Mouse (Mus musculus) ovary, postnatal 10 days (tissue): ENCODE measurements at regions not wholly inside any gene's neighbourhood (a gene's known extent, or its start where the extent isn't known, plus 50 kb on each side); places are given as distances from the start of the nearest gene placed in this dataset.
"Not testable (repeated sequence)": the region's sequence is repeated elsewhere in the genome, so short reads cannot be mapped to it uniquely, and the experiment has no call there.

Experiments
- DNase-seq: peaks from one replicate; pipeline ENCODE4 v3.0.0; 2022; ENCODE audit warnings: low spot score

- no peak for DNase-seq
Observed at GRCm38 (mm10) chr3:9133991-9134390, 475.9 kb downstream of the Zfp704 start.

GRCm38 (mm10) chr3:9132104-9132751 is 477.7 kb downstream of the Zfp704 start:
- no peak for DNase-seq

- DNase-seq = no peak
Observed at GRCm38 (mm10) chr3:9131366-9131765, 478.5 kb downstream of the Zfp704 start.

- DNase-seq = no peak
Observed at GRCm38 (mm10) chr3:9128407-9128806, 481.5 kb downstream of the Zfp704 start.

GRCm38 (mm10) chr3:9123079-9123478 is 486.8 kb downstream of the Zfp704 start:
- DNase-seq = no peak

GRCm38 (mm10) chr3:9117913-9118312 is 492.0 kb downstream of the Zfp704 start:
- no peak for DNase-seq

- DNase-seq = no peak
Observed at GRCm38 (mm10) chr3:9113410-9113809, 496.5 kb downstream of the Zfp704 start.

GRCm38 (mm10) chr3:9110741-9111140 is 499.1 kb downstream of the Zfp704 start:
- DNase-seq = no peak

- DNase-seq = no peak
Observed at GRCm38 (mm10) chr3:9109991-9110390, 499.9 kb downstream of the Zfp704 start.

GRCm38 (mm10) chr3:9109485-9109884 is 500.4 kb downstream of the Zfp704 start:
- no peak for DNase-seq

GRCm38 (mm10) chr3:9107766-9108410 is 502.0 kb downstream of the Zfp704 start:
- DNase-seq = no peak

GRCm38 (mm10) chr3:9105191-9105926 is 504.5 kb downstream of the Zfp704 start:
- DNase-seq = no peak

GRCm38 (mm10) chr3:9103456-9103855 is 506.4 kb downstream of the Zfp704 start:
- no peak for DNase-seq

GRCm38 (mm10) chr3:9101240-9101639 is 508.6 kb downstream of the Zfp704 start:
- DNase-seq = no peak

GRCm38 (mm10) chr3:9100761-9101160 is 509.1 kb downstream of the Zfp704 start:
- no peak for DNase-seq

- DNase-seq = no peak
Observed at GRCm38 (mm10) chr3:9098441-9098840, 511.4 kb downstream of the Zfp704 start.

- DNase-seq = no peak
Observed at GRCm38 (mm10) chr3:9084134-9084533, 525.8 kb downstream of the Zfp704 start.

- no peak for DNase-seq
Observed at GRCm38 (mm10) chr3:9082061-9082460, 527.8 kb downstream of the Zfp704 start.

- DNase-seq = no peak
Observed at GRCm38 (mm10) chr3:9078201-9078600, 531.7 kb downstream of the Zfp704 start.

- peak; percentile 31 for DNase-seq
Observed at GRCm38 (mm10) chr3:9076696-9077095, 533.2 kb downstream of the Zfp704 start.

GRCm38 (mm10) chr3:9072471-9072870 is 537.4 kb downstream of the Zfp704 start:
- not testable (repeated sequence) for DNase-seq

- DNase-seq = peak; percentile 63
Observed at GRCm38 (mm10) chr3:9067048-9067447, 542.8 kb downstream of the Zfp704 start.

GRCm38 (mm10) chr3:9066374-9066773 is 543.5 kb downstream of the Zfp704 start:
- DNase-seq = no peak
